8 mouse cellular contexts compared by ENCODE assay signal in genomic region chr9:14770803-14771471, GRCm38 (mm10). TPM values are rescaled to one million over a fixed set of nuclear protein-coding genes. Genes with fewer than 3 reads are reported as not detected.
DNase-seq lines count a peak whose midpoint lies in the region; ATAC-seq and TF ChIP-seq lines count a peak whose summit lies in the region.

Gene 1700012B09Rik, minus strand, starts transcription at chr9:14771030.

- DNase-seq in heart, adult 11 months: peak; percentile 82
- DNase-seq in heart, postnatal 14 days: no peak
- peak; percentile 20 for DNase-seq in ES-CJ7 (ENCODE audit: low read depth, low spot score)
- DNase-seq in forebrain, postnatal 0 days: no peak
- DNase-seq in midbrain, embryonic 14.5 days: peak; percentile 54
- no peak for DNase-seq in layer of hippocampus, postnatal 10 days (ENCODE audit: low spot score in 2 of 2)
- DNase-seq in thymus, postnatal 0 days (ENCODE audit: low spot score): no peak
- DNase-seq in layer of hippocampus, adult 11-12 months (ENCODE audit: low spot score): no peak

- no peaks in the 10 kb centered on the region for H3K9me3 ChIP-seq in forebrain, postnatal 0 days (ENCODE audit: low read length)
- H3K9me3 ChIP-seq in midbrain, embryonic 14.5 days (ENCODE audit: control insufficient read depth, low read length): no peaks in the 10 kb centered on the region

- WGBS in forebrain, postnatal 0 days: 13% methylated on average over 23 of the region's 23 CpGs
- WGBS in midbrain, embryonic 14.5 days: 17% methylated on average over 23 of the region's 23 CpGs

- no peaks in the 10 kb centered on the region for H3K36me3 ChIP-seq in forebrain, postnatal 0 days (ENCODE audit: insufficient read depth)
- H3K36me3 ChIP-seq in midbrain, embryonic 14.5 days (ENCODE audit: control insufficient read depth, insufficient read depth, low read length): no peaks in the 10 kb centered on the region

- intact Hi-C loops in heart, postnatal 14 days (cut with DNase I): loop anchor here (5.0 kb wide), 1 partner anchor 441 kb away; no protein-coding TSS in a partner anchor

- peak within 1 kb of the TSS; percentile 10; the same call in 1 of the 2 replicates for H3K4me2 ChIP-seq in forebrain, postnatal 0 days (ENCODE audit: low read depth)
- H3K4me2 ChIP-seq in midbrain, embryonic 14.5 days (ENCODE audit: low read length): peak within 1 kb of the TSS; percentile 22

- H3K27me3 ChIP-seq in forebrain, postnatal 0 days (ENCODE audit: insufficient read depth, low read length): no peaks in the 10 kb centered on the region
- no peaks in the 10 kb centered on the region for H3K27me3 ChIP-seq in midbrain, embryonic 14.5 days (ENCODE audit: control insufficient read depth, insufficient read depth, low read length)

- peak; percentile 75 for ATAC-seq in forebrain, postnatal 0 days
- ATAC-seq in midbrain, embryonic 14.5 days (ENCODE audit: low FRiP score, low TSS enrichment): peak; percentile 63; the same call in 1 of the 2 replicates

- no peaks in the 10 kb centered on the region for H3K4me1 ChIP-seq in forebrain, postnatal 0 days (ENCODE audit: insufficient read depth)
- peaks cover 12% of the 10 kb centered on the region; the same call in 1 of the 2 replicates for H3K4me1 ChIP-seq in midbrain, embryonic 14.5 days (ENCODE audit: control insufficient read depth, insufficient read depth, low read length)

- TF ChIP-seq CTCF in forebrain, postnatal 0 days (IDR thresholded peaks at IDR 0.05; ENCODE audit: low read depth): no peak

- H3K9ac ChIP-seq in forebrain, postnatal 0 days: no peak within 1 kb of the TSS
- H3K9ac ChIP-seq in midbrain, embryonic 14.5 days (replicated peaks; ENCODE audit: low read length): peak within 1 kb of the TSS; percentile 23; the same call in 1 of the 2 replicates

- no peak within 1 kb of the TSS for H3K4me3 ChIP-seq in forebrain, postnatal 0 days (ENCODE audit: low read depth, low read length)
- no peak within 1 kb of the TSS for H3K4me3 ChIP-seq in midbrain, embryonic 14.5 days (replicated peaks; ENCODE audit: low read depth, low read length)

- H3K27ac ChIP-seq in forebrain, postnatal 0 days (ENCODE audit: low read depth, low read length): no peak within 1 kb of the TSS
- H3K27ac ChIP-seq in midbrain, embryonic 14.5 days (replicated peaks; ENCODE audit: low read depth, low read length): no peak within 1 kb of the TSS

RNA-seq across cellular contexts. Expression of gene 1700012B09Rik, which starts in this region (rescaled TPM):
- not detected for total RNA-seq in heart, postnatal 14 days (2021)
- total RNA-seq in forebrain, postnatal 0 days (2014; rRNA removed): 1.00 and 2.5 TPM in 2 replicates
- polyA plus RNA-seq in forebrain, postnatal 0 days (2015; fragmentation: Nextera tagmentation; extraction: Ambion mirVana): 6.1 and 8.8 TPM in 2 replicates
- 0.67 and 1.2 TPM in 2 replicates for polyA plus RNA-seq in midbrain, embryonic 14.5 days (2014; fragmentation: Nextera tagmentation; extraction: Ambion mirVana)
- 1 to 10 TPM in 1 of 2 experiments, under 1 TPM in 1; 0.69 to 1.7 TPM for total RNA-seq in layer of hippocampus, postnatal 10 days (2021)
- polyA plus RNA-seq in thymus, postnatal 0 days (2015; fragmentation: Nextera tagmentation; extraction: Ambion mirVana): 0.77 TPM in 2 replicates

Comparison
In these comparisons a context has a peak if more than half of its experiments do, and no peak if none do; other contexts are left out.
1. DNase-seq: peak in heart, adult 11 months (single experiment), ES-CJ7 (single experiment) and midbrain, embryonic 14.5 days (single experiment); none in heart, postnatal 14 days (0 of 2), forebrain, postnatal 0 days (single experiment), layer of hippocampus, postnatal 10 days (0 of 2), thymus, postnatal 0 days (single experiment) and layer of hippocampus, adult 11-12 months (single experiment).